Mouse (Mus musculus) intestine, postnatal 0 days (tissue): ENCODE data around the gene Nxpe4. TPM values are rescaled to one million over a fixed set of nuclear protein-coding genes. Genes with fewer than 3 reads are reported as not detected.

Experiments used
- ATAC-seq: fragments of 200-750 bp; cut with Nextera tagmentation; 2 replicates; pipeline ENCODE4 v1.8.0; 2017; ENCODE audit warnings: mild to moderate bottlenecking, moderate TSS enrichment, moderate library complexity
- H3K27ac ChIP-seq: fragments of 300-500 bp; sonication (generic); 2 replicates; pipeline ENCODE4 v1.5.1; 2014; ENCODE audit warnings: mild to moderate bottlenecking, low read depth, low read length, moderate library complexity
- H3K27me3 ChIP-seq: fragments of 300-500 bp; sonication (generic); replicated peaks from 2 replicates; pipeline ENCODE4 v1.6.1; 2014; ENCODE audit warnings: low read length, mixed read lengths; ENCODE audit not compliant: control insufficient read depth, insufficient read depth
- H3K36me3 ChIP-seq: fragments of 300-500 bp; sonication (generic); 2 replicates; pipeline ENCODE4 v1.6.1; 2014; ENCODE audit warnings: mild to moderate bottlenecking, moderate library complexity; ENCODE audit not compliant: control insufficient read depth, insufficient read depth
- H3K4me1 ChIP-seq: fragments of 300-500 bp; sonication (generic); replicated peaks from 2 replicates; pipeline ENCODE4 v1.6.1; 2014; ENCODE audit warnings: antibody characterized with exemption, low read length, mixed read lengths; ENCODE audit not compliant: control insufficient read depth, insufficient read depth
- H3K4me2 ChIP-seq: fragments of 300-500 bp; sonication (generic); replicated peaks from 2 replicates; pipeline ENCODE4 v1.6.1; 2014; ENCODE audit warnings: low read depth, mild to moderate bottlenecking, moderate library complexity
- H3K4me3 ChIP-seq: fragments of 300-500 bp; sonication (generic); 2 replicates; pipeline ENCODE4 v1.5.1; 2014; ENCODE audit warnings: low read depth, low read length
- H3K9ac ChIP-seq: fragments of 300-500 bp; sonication (generic); 2 replicates; pipeline ENCODE4 v1.6.1; 2014; ENCODE audit warnings: mild to moderate bottlenecking, low read depth, low read length
- H3K9me3 ChIP-seq: fragments of 300-500 bp; sonication (generic); 2 replicates; pipeline ENCODE4 v1.6.1; 2016; ENCODE audit warnings: mixed run types; ENCODE audit not compliant: control insufficient read depth
- CTCF ChIP-seq: sonication (generic); IDR thresholded peaks from 2 replicates; pipeline ENCODE4 v1.5.1; 2016; ENCODE audit warnings: low read depth, mild to moderate bottlenecking, control low read depth, antibody characterized with exemption, moderate library complexity
- WGBS: fragments of 180-500 bp; shearing (Covaris S2); extraction: QIAGEN DNeasy Blood & Tissue Kit; methylation state at CpG from one replicate; pipeline ENCODE4 v1.1.7; 2014; 5-methylcytosine and 5-hydroxymethylcytosine counted together
- polyA plus RNA-seq: library from polyadenylated mRNA; unstranded; fragments of >200 nt; fragmentation: Nextera tagmentation; extraction: Ambion mirVana; gene quantifications from 2 replicates; pipeline ENCODE4 v1.2.1, GENCODE M21; 2015

The Nxpe4 gene
- polyA plus RNA-seq, 1 experiment from 2014 or later, result 2.0 TPM

- Histone ChIP-seq H3K4me3 (no peak overlapping the region), H3K9ac (no peak overlapping the region), H3K4me1 (no peaks in the 10 kb centered on the region), H3K36me3 (no peaks in the 10 kb centered on the region), H3K27me3 (no peaks in the 10 kb centered on the region), H3K27ac (no peak overlapping the region), H3K4me2 (no peak overlapping the region), H3K9me3 (no peaks in the 10 kb centered on the region)
- WGBS, result 86% methylated on average over 7 of the region's 7 CpGs
- no peak for ATAC-seq
- no peak for TF ChIP-seq CTCF
Observed at GRCm38 (mm10) chr9:48427176-48427575, 265.4 kb downstream of the Nxpe4 start.

GRCm38 (mm10) chr9:48432449-48432848, 270.6 kb downstream of the Nxpe4 start:
- 86% methylated on average over 8 of the region's 8 CpGs for WGBS
- no peak for TF ChIP-seq CTCF
- ATAC-seq, result no peak

GRCm38 (mm10) chr9:48443873-48444272, 282.1 kb downstream of the Nxpe4 start:
- 67% methylated on average over 1 of the region's 1 CpGs for WGBS
- H3K9ac ChIP-seq, result no peak overlapping the region
- no peaks in the 10 kb centered on the region for H3K9me3 ChIP-seq
- no peak for ATAC-seq
- H3K27ac ChIP-seq, result no peak overlapping the region
- no peak for TF ChIP-seq CTCF
- H3K36me3 ChIP-seq, result no peaks in the 10 kb centered on the region
- H3K4me3 ChIP-seq, result no peak overlapping the region
- no peaks in the 10 kb centered on the region for H3K27me3 ChIP-seq
- H3K4me2 ChIP-seq, result no peak overlapping the region
- H3K4me1 ChIP-seq, result no peaks in the 10 kb centered on the region

More at GRCm38 (mm10) chr9:48432449-48432848, 270.6 kb downstream of the Nxpe4 start:
- H3K4me3 ChIP-seq, result no peak overlapping the region
- no peak overlapping the region for H3K27ac ChIP-seq
- H3K4me1 ChIP-seq, result no peaks in the 10 kb centered on the region
- no peaks in the 10 kb centered on the region for H3K36me3 ChIP-seq
- H3K9ac ChIP-seq, result no peak overlapping the region
- no peaks in the 10 kb centered on the region for H3K27me3 ChIP-seq
- H3K9me3 ChIP-seq, result no peaks in the 10 kb centered on the region
- H3K4me2 ChIP-seq, result no peak overlapping the region

GRCm38 (mm10) chr9:48444821-48445220, 283.0 kb downstream of the Nxpe4 start:
- Histone ChIP-seq H3K4me1 (no peaks in the 10 kb centered on the region), H3K9me3 (no peaks in the 10 kb centered on the region), H3K27ac (no peak overlapping the region), H3K9ac (no peak overlapping the region), H3K27me3 (no peaks in the 10 kb centered on the region), H3K36me3 (no peaks in the 10 kb centered on the region), H3K4me3 (no peak overlapping the region), H3K4me2 (no peak overlapping the region)
- ATAC-seq, result no peak
- no peak for TF ChIP-seq CTCF
- 72% methylated on average over 2 of the region's 2 CpGs for WGBS

- peak; percentile 73 for TF ChIP-seq CTCF
- Histone ChIP-seq H3K36me3 (no peaks in the 10 kb centered on the region), H3K27ac (no peak overlapping the region), H3K4me3 (no peak overlapping the region), H3K4me2 (no peak overlapping the region), H3K27me3 (no peaks in the 10 kb centered on the region), H3K9me3 (no peaks in the 10 kb centered on the region), H3K9ac (no peak overlapping the region), H3K4me1 (no peaks in the 10 kb centered on the region)
- no peak for ATAC-seq
- WGBS, result 34% methylated on average over 5 of the region's 5 CpGs
Observed at GRCm38 (mm10) chr9:48447783-48448209, 286.0 kb downstream of the Nxpe4 start.

Other genes starting within 250 kb of the Nxpe4 start
- 0.72 and 0.76 TPM in 2 replicates for gene Nxpe2, start 191.4 kb downstream of the Nxpe4 start, polyA plus RNA-seq